Mouse (Mus musculus) kidney, embryonic 15.5 days (tissue): Measurements from ENCODE around the gene Fry. TPM values are rescaled to one million over a fixed set of nuclear protein-coding genes. Genes with fewer than 3 reads are reported as not detected.
A peak's percentile ranks its signal among the peaks of the same experiment; 100 is the strongest.

ENCODE experiments used
- ATAC-seq: fragments of 200-750 bp; cut with Nextera tagmentation; replicated peaks from 2 replicates; pipeline ENCODE4 v1.8.0; 2017; ENCODE audit warnings: moderate TSS enrichment; ENCODE audit not compliant: low FRiP score
- H3K27ac ChIP-seq: fragments of 300-500 bp; sonication (generic); 2 replicates; pipeline ENCODE4 v1.5.1; 2015; ENCODE audit warnings: mild to moderate bottlenecking, inconsistent platforms
- H3K27me3 ChIP-seq: fragments of 300-500 bp; sonication (generic); 2 replicates; pipeline ENCODE4 v1.6.1; 2015; ENCODE audit warnings: inconsistent platforms
- H3K36me3 ChIP-seq: fragments of 300-500 bp; sonication (generic); 2 replicates; pipeline ENCODE4 v1.6.1; 2015; ENCODE audit warnings: inconsistent platforms
- H3K4me1 ChIP-seq: fragments of 300-500 bp; sonication (generic); 2 replicates; pipeline ENCODE4 v1.6.1; 2015; ENCODE audit warnings: inconsistent platforms
- H3K4me2 ChIP-seq: fragments of 300-500 bp; sonication (generic); 2 replicates; pipeline ENCODE4 v1.6.1; 2015; ENCODE audit warnings: moderate library complexity, mild to moderate bottlenecking, inconsistent platforms
- H3K4me3 ChIP-seq: fragments of 300-500 bp; sonication (generic); replicated peaks from 2 replicates; pipeline ENCODE4 v1.5.1; 2015; ENCODE audit warnings: mild to moderate bottlenecking, inconsistent platforms
- H3K9ac ChIP-seq: fragments of 300-500 bp; sonication (generic); 2 replicates; pipeline ENCODE4 v1.6.1; 2015; ENCODE audit warnings: mild to moderate bottlenecking, inconsistent platforms
- H3K9me3 ChIP-seq: fragments of 300-500 bp; sonication (generic); replicated peaks from 2 replicates; pipeline ENCODE4 v1.6.1; 2016; ENCODE audit warnings: inconsistent platforms
- WGBS: fragments of 180-500 bp; shearing (Covaris S2); methylation state at CpG from one replicate; pipeline ENCODE4 v1.1.7; 2015; ENCODE audit warnings: mixed read lengths; 5-methylcytosine and 5-hydroxymethylcytosine counted together
- polyA plus RNA-seq: library from polyadenylated mRNA; unstranded; fragments of >200 nt; fragmentation: Nextera tagmentation; extraction: Ambion mirVana; gene quantifications from 2 replicates; pipeline ENCODE4 v1.2.1, GENCODE M21; 2015

The Fry gene
- polyA plus RNA-seq: 7.0 and 8.3 TPM in 2 replicates

- Histone ChIP-seq H3K4me2 (peak within 1 kb of the TSS; percentile 90), H3K9me3 (no peaks in the 10 kb centered on the region), H3K4me3 (peak within 1 kb of the TSS; percentile 79), H3K9ac (peak within 1 kb of the TSS; percentile 48), H3K36me3 (no peaks in the 10 kb centered on the region), H3K27me3 (peaks cover 8% of the 10 kb centered on the region; the same call in 1 of the 2 replicates), H3K27ac (no peak within 1 kb of the TSS), H3K4me1 (peaks cover 20% of the 10 kb centered on the region)
- peak; percentile 100 for ATAC-seq
- under 1% methylated on average over 51 of the region's 68 CpGs for WGBS
Observed at GRCm38 (mm10) chr5:150118455-150119241, at the start of gene Fry. Gene Fry (plus strand): TSS chr5:150118645.

GRCm38 (mm10) chr5:150070086-150070485, 48.4 kb upstream of the Fry start:
- Histone ChIP-seq H3K36me3 (no peaks in the 10 kb centered on the region), H3K4me3 (no peak overlapping the region), H3K4me2 (peak overlapping the region; percentile 40; the same call in 1 of the 2 replicates), H3K27ac (no peak overlapping the region), H3K9me3 (no peaks in the 10 kb centered on the region), H3K27me3 (no peaks in the 10 kb centered on the region), H3K4me1 (0 out of 2 replicates have a peak, but pooled peaks cover 2% of the 10 kb centered on the region), H3K9ac (no peak overlapping the region)
- WGBS: 20% methylated on average over 10 of the region's 10 CpGs
- ATAC-seq: no peak

- ATAC-seq: no peak
- no peaks in the 10 kb centered on the region for H3K27me3 ChIP-seq
- no peak overlapping the region for H3K27ac ChIP-seq
Observed at GRCm38 (mm10) chr5:150071738-150072137, 46.7 kb upstream of the Fry start.

GRCm38 (mm10) chr5:150079866-150080797, 38.3 kb upstream of the Fry start:
- Histone ChIP-seq H3K4me3 (no peak overlapping the region), H3K4me2 (peak overlapping the region; percentile 39)
- WGBS: 36% methylated on average over 12 of the region's 12 CpGs

More at GRCm38 (mm10) chr5:150071738-150072137, 46.7 kb upstream of the Fry start:
- H3K4me1 ChIP-seq: 0 out of 2 replicates have a peak, but pooled peaks cover 2% of the 10 kb centered on the region
- no peak overlapping the region for H3K9ac ChIP-seq
- no peak overlapping the region for H3K4me2 ChIP-seq
- no peaks in the 10 kb centered on the region for H3K9me3 ChIP-seq
- H3K4me3 ChIP-seq: no peak overlapping the region
- no peaks in the 10 kb centered on the region for H3K36me3 ChIP-seq

GRCm38 (mm10) chr5:150082696-150083095, 35.7 kb upstream of the Fry start:
- no peak for ATAC-seq
- peaks cover 11% of the 10 kb centered on the region; the same call in 1 of the 2 replicates for H3K4me1 ChIP-seq
- no peak overlapping the region for H3K4me3 ChIP-seq
- no peaks in the 10 kb centered on the region for H3K9me3 ChIP-seq
- no peaks in the 10 kb centered on the region for H3K36me3 ChIP-seq
- H3K27me3 ChIP-seq: no peaks in the 10 kb centered on the region
- 87% methylated on average over 14 of the region's 14 CpGs for WGBS
- H3K27ac ChIP-seq: no peak overlapping the region
- H3K4me2 ChIP-seq: no peak overlapping the region
- H3K9ac ChIP-seq: no peak overlapping the region

More at GRCm38 (mm10) chr5:150079866-150080797, 38.3 kb upstream of the Fry start:
- H3K4me1 ChIP-seq: peaks cover 11% of the 10 kb centered on the region; the same call in 1 of the 2 replicates
- H3K9me3 ChIP-seq: no peaks in the 10 kb centered on the region
- no peak overlapping the region for H3K9ac ChIP-seq
- H3K27ac ChIP-seq: no peak overlapping the region
- peak; percentile 81; the same call in 1 of the 2 replicates for ATAC-seq
- H3K36me3 ChIP-seq: no peaks in the 10 kb centered on the region
- H3K27me3 ChIP-seq: no peaks in the 10 kb centered on the region

GRCm38 (mm10) chr5:150083190-150083589, 35.3 kb upstream of the Fry start:
- no peak for ATAC-seq
- Histone ChIP-seq H3K27me3 (no peaks in the 10 kb centered on the region), H3K27ac (no peak overlapping the region), H3K4me1 (peaks cover 11% of the 10 kb centered on the region; the same call in 1 of the 2 replicates), H3K4me2 (no peak overlapping the region), H3K36me3 (no peaks in the 10 kb centered on the region), H3K9me3 (no peaks in the 10 kb centered on the region), H3K4me3 (no peak overlapping the region), H3K9ac (no peak overlapping the region)
- WGBS: 58% methylated on average over 5 of the region's 5 CpGs

- H3K4me1 ChIP-seq: no peaks in the 10 kb centered on the region
- H3K4me2 ChIP-seq: no peak overlapping the region
- no peak overlapping the region for H3K27ac ChIP-seq
- 10% methylated on average over 6 of the region's 6 CpGs for WGBS
- ATAC-seq: peak; percentile 69
- no peaks in the 10 kb centered on the region for H3K36me3 ChIP-seq
- H3K9me3 ChIP-seq: no peaks in the 10 kb centered on the region
- H3K9ac ChIP-seq: no peak overlapping the region
- H3K4me3 ChIP-seq: no peak overlapping the region
- H3K27me3 ChIP-seq: no peaks in the 10 kb centered on the region; the same call in 1 of the 2 replicates
Observed at GRCm38 (mm10) chr5:150097620-150098019, 20.8 kb upstream of the Fry start.

GRCm38 (mm10) chr5:150098754-150099153, 19.7 kb upstream of the Fry start:
- 93% methylated on average over 12 of the region's 12 CpGs for WGBS
- H3K27ac ChIP-seq: no peak overlapping the region
- H3K9me3 ChIP-seq: no peaks in the 10 kb centered on the region
- no peaks in the 10 kb centered on the region; the same call in 1 of the 2 replicates for H3K27me3 ChIP-seq
- no peak for ATAC-seq
- no peaks in the 10 kb centered on the region for H3K4me1 ChIP-seq
- no peak overlapping the region for H3K4me3 ChIP-seq
- no peak overlapping the region for H3K4me2 ChIP-seq
- no peak overlapping the region for H3K9ac ChIP-seq
- H3K36me3 ChIP-seq: no peaks in the 10 kb centered on the region

- Histone ChIP-seq H3K36me3 (no peaks in the 10 kb centered on the region), H3K9me3 (no peaks in the 10 kb centered on the region), H3K9ac (no peak overlapping the region), H3K27ac (no peak overlapping the region), H3K4me2 (no peak overlapping the region), H3K4me1 (no peaks in the 10 kb centered on the region), H3K4me3 (no peak overlapping the region), H3K27me3 (no peaks in the 10 kb centered on the region; the same call in 1 of the 2 replicates)
- 87% methylated on average over 11 of the region's 11 CpGs for WGBS
- no peak for ATAC-seq
Observed at GRCm38 (mm10) chr5:150101789-150102188, 16.7 kb upstream of the Fry start.

GRCm38 (mm10) chr5:150106358-150106757, 12.1 kb upstream of the Fry start:
- Histone ChIP-seq H3K9me3 (no peaks in the 10 kb centered on the region), H3K4me2 (no peak overlapping the region), H3K9ac (no peak overlapping the region), H3K36me3 (no peaks in the 10 kb centered on the region), H3K4me1 (no peaks in the 10 kb centered on the region), H3K4me3 (no peak overlapping the region), H3K27ac (no peak overlapping the region), H3K27me3 (no peaks in the 10 kb centered on the region)
- ATAC-seq: no peak
- 91% methylated on average over 7 of the region's 7 CpGs for WGBS

- Histone ChIP-seq H3K36me3 (no peaks in the 10 kb centered on the region), H3K4me2 (no peak overlapping the region), H3K27ac (no peak overlapping the region), H3K9me3 (no peaks in the 10 kb centered on the region), H3K27me3 (no peaks in the 10 kb centered on the region), H3K4me1 (peaks cover 10% of the 10 kb centered on the region), H3K9ac (no peak overlapping the region), H3K4me3 (no peak overlapping the region)
- 45% methylated on average over 8 of the region's 8 CpGs for WGBS
- ATAC-seq: no peak
Observed at GRCm38 (mm10) chr5:150111236-150111635, 7.2 kb upstream of the Fry start.

GRCm38 (mm10) chr5:150114007-150114406, 4.4 kb upstream of the Fry start:
- 84% methylated on average over 7 of the region's 7 CpGs for WGBS
- H3K27me3 ChIP-seq: no peaks in the 10 kb centered on the region
- peaks cover 14% of the 10 kb centered on the region for H3K4me1 ChIP-seq
- no peak overlapping the region for H3K27ac ChIP-seq
- no peak overlapping the region for H3K9ac ChIP-seq
- H3K36me3 ChIP-seq: no peaks in the 10 kb centered on the region
- no peak for ATAC-seq
- no peak overlapping the region for H3K4me2 ChIP-seq
- H3K9me3 ChIP-seq: no peaks in the 10 kb centered on the region
- H3K4me3 ChIP-seq: no peak overlapping the region
